Mouse (Mus musculus) limb, embryonic 14.5 days (tissue): ENCODE measurements around the gene Camk2g. TPM values are rescaled to one million over a fixed set of nuclear protein-coding genes. Genes with fewer than 3 reads are reported as not detected.
"Not testable (repeated sequence)": the region's sequence is repeated elsewhere in the genome, so short reads cannot be mapped to it uniquely, and the experiment has no call there.

ENCODE experiments used
- ATAC-seq: fragments of 200-750 bp; cut with Nextera tagmentation; 2 replicates; pipeline ENCODE4 v1.8.0; 2017; ENCODE audit warnings: low read depth, moderate number of reproducible peaks, moderate TSS enrichment; ENCODE audit not compliant: low FRiP score
- DNase-seq: peaks from one replicate; pipeline ENCODE4 v3.0.0-alpha.2; 2015; ENCODE audit warnings: low spot score
- H3K27ac ChIP-seq: fragments of 300-500 bp; sonication (generic); replicated peaks from 2 replicates; pipeline ENCODE4 v1.5.1; 2014; ENCODE audit warnings: low read depth, mild to moderate bottlenecking, low read length, moderate library complexity, mixed read lengths
- H3K27me3 ChIP-seq: fragments of 300-500 bp; sonication (generic); 2 replicates; pipeline ENCODE4 v1.6.1; 2014; ENCODE audit warnings: low read length, mixed read lengths; ENCODE audit not compliant: control insufficient read depth, insufficient read depth
- H3K36me3 ChIP-seq: fragments of 300-500 bp; sonication (generic); 2 replicates; pipeline ENCODE4 v1.6.1; 2014; ENCODE audit warnings: mild to moderate bottlenecking, low read length, moderate library complexity, mixed read lengths; ENCODE audit not compliant: control insufficient read depth, insufficient read depth
- H3K4me1 ChIP-seq: fragments of 300-500 bp; sonication (generic); 2 replicates; pipeline ENCODE4 v1.6.1; 2014; ENCODE audit warnings: antibody characterized with exemption, low read length, mixed read lengths; ENCODE audit not compliant: control insufficient read depth, insufficient read depth
- H3K4me2 ChIP-seq: fragments of 300-500 bp; sonication (generic); replicated peaks from 2 replicates; pipeline ENCODE4 v1.6.1; 2014; ENCODE audit warnings: low read depth, mild to moderate bottlenecking, low read length, moderate library complexity; ENCODE audit not compliant: severe bottlenecking
- H3K4me3 ChIP-seq: fragments of 300-500 bp; sonication (generic); replicated peaks from 2 replicates; pipeline ENCODE4 v1.5.1; 2014; ENCODE audit warnings: low read length
- H3K9ac ChIP-seq: fragments of 300-500 bp; sonication (generic); 2 replicates; pipeline ENCODE4 v1.6.1; 2014; ENCODE audit warnings: mild to moderate bottlenecking, low read depth, low read length, moderate library complexity; ENCODE audit not compliant: severe bottlenecking
- H3K9me3 ChIP-seq: fragments of 300-500 bp; sonication (generic); 2 replicates; pipeline ENCODE4 v1.6.1; 2016; ENCODE audit warnings: low read length; ENCODE audit not compliant: control insufficient read depth
- POLR2A ChIP-seq: fragments of 200-500 bp; IDR thresholded peaks from 2 replicates; pipeline ENCODE4 v1.8.0; 2012; ENCODE audit warnings: inconsistent platforms, mild to moderate bottlenecking, moderate library complexity, borderline replicate concordance; ENCODE audit not compliant: insufficient read depth, insufficient read length; ENCODE audit errors: extremely low read depth
- WGBS: fragments of 180-500 bp; shearing (Covaris S2); extraction: QIAGEN DNeasy Blood & Tissue Kit; methylation state at CpG from one replicate; pipeline ENCODE4 v1.1.7; 2014; 5-methylcytosine and 5-hydroxymethylcytosine counted together
- polyA plus RNA-seq, 2 experiments: library from polyadenylated mRNA; depleted of rRNA in 1 of 2; stranded (reverse) in 1 of 2; unstranded in 1 of 2; fragments of >200 nt; fragmentation: Nextera tagmentation in 1 of 2; extraction: Ambion mirVana in 1 of 2; gene quantifications; 2 replicates each; pipeline versions ENCODE4 v1.2.1 to v1.2.3; 2012 to 2014

Camk2g gene
- polyA plus RNA-seq, 2 experiments, result 58.4 to 60.5 TPM

- Histone ChIP-seq H3K36me3 (peaks cover 37% of the 10 kb centered on the region), H3K4me3 (peak within 1 kb of the TSS; percentile 99), H3K27me3 (no peaks in the 10 kb centered on the region), H3K4me1 (peaks cover 15% of the 10 kb centered on the region), H3K4me2 (peak within 1 kb of the TSS; percentile 75), H3K9me3 (no peaks in the 10 kb centered on the region), H3K9ac (peak within 1 kb of the TSS; percentile 94), H3K27ac (peak within 1 kb of the TSS; percentile 53)
- ATAC-seq, result peak; percentile 92
- WGBS, result under 1% methylated on average over 77 of the region's 80 CpGs
- peak; percentile 65; the same call in 1 of the 2 replicates for TF ChIP-seq POLR2A
- peak; percentile 93 for DNase-seq
Observed at GRCm38 (mm10) chr14:20707201-20708190, 86.4 kb downstream of the Camk2g start, which contains the start of gene Zswim8. TSS of gene Zswim8 (plus strand) at chr14:20707552.

- H3K4me3 ChIP-seq, result peak overlapping the region; percentile 62
- H3K4me2 ChIP-seq, result peak overlapping the region; percentile 53
- peaks cover 20% of the 10 kb centered on the region for H3K36me3 ChIP-seq
- H3K4me1 ChIP-seq, result peaks cover 20% of the 10 kb centered on the region
- peak overlapping the region; percentile 71 for H3K9ac ChIP-seq
- H3K9me3 ChIP-seq, ATAC-seq, H3K27me3 ChIP-seq, DNase-seq: not testable (repeated sequence)
- WGBS, result 6% methylated on average over 7 of the region's 8 CpGs
- peak overlapping the region; percentile 86; the same call in 1 of the 2 replicates for H3K27ac ChIP-seq
Observed at GRCm38 (mm10) chr14:20703461-20703860, 90.4 kb downstream of the Camk2g start.

- no peaks in the 10 kb centered on the region for H3K27me3 ChIP-seq
- ATAC-seq (peak; percentile 73), DNase-seq (peak; percentile 75)
- H3K4me1 ChIP-seq, result peaks cover 19% of the 10 kb centered on the region
- WGBS, result under 1% methylated on average over 61 of the region's 61 CpGs
- H3K9me3 ChIP-seq, result no peaks in the 10 kb centered on the region
- H3K9ac ChIP-seq, result peak within 1 kb of the TSS; percentile 71
- H3K36me3 ChIP-seq, result peaks cover 25% of the 10 kb centered on the region
- no peak; the same call in 1 of the 2 replicates for TF ChIP-seq POLR2A
- peak within 1 kb of the TSS; percentile 53 for H3K4me2 ChIP-seq
- H3K4me3 ChIP-seq, result peak within 1 kb of the TSS; percentile 62
- H3K27ac ChIP-seq, result peak within 1 kb of the TSS; percentile 86
Observed at GRCm38 (mm10) chr14:20702741-20703381, 91.0 kb downstream of the Camk2g start, which contains the start of gene Chchd1. TSS of gene Chchd1 (plus strand) at chr14:20703006.

- WGBS, result 10% methylated on average over 15 of the region's 15 CpGs
- no peak for TF ChIP-seq POLR2A
- H3K27me3 ChIP-seq, result no peaks in the 10 kb centered on the region
- ATAC-seq (peak; percentile 25), DNase-seq (no peak)
- peak overlapping the region; percentile 53 for H3K4me2 ChIP-seq
- no peaks in the 10 kb centered on the region for H3K9me3 ChIP-seq
- peak overlapping the region; percentile 86 for H3K27ac ChIP-seq
- peak overlapping the region; percentile 71 for H3K9ac ChIP-seq
- H3K36me3 ChIP-seq, result peaks cover 25% of the 10 kb centered on the region
- peaks cover 24% of the 10 kb centered on the region for H3K4me1 ChIP-seq
- peak overlapping the region; percentile 62 for H3K4me3 ChIP-seq
Observed at GRCm38 (mm10) chr14:20702096-20702740, 91.7 kb downstream of the Camk2g start.

GRCm38 (mm10) chr14:20701554-20701953 lies 92.3 kb downstream of the Camk2g start:
- Histone ChIP-seq H3K27me3 (no peaks in the 10 kb centered on the region), H3K4me3 (peak overlapping the region; percentile 62), H3K4me2 (peak overlapping the region; percentile 53), H3K27ac (no peak overlapping the region), H3K9me3 (no peaks in the 10 kb centered on the region), H3K36me3 (peaks cover 25% of the 10 kb centered on the region), H3K9ac (peak overlapping the region; percentile 1; the same call in 1 of the 2 replicates), H3K4me1 (peaks cover 29% of the 10 kb centered on the region)
- WGBS, result 74% methylated on average over 8 of the region's 8 CpGs
- ATAC-seq (no peak), DNase-seq (no peak)
- TF ChIP-seq POLR2A, result no peak
